Mouse (Mus musculus): ENCODE data around the gene Speer4f2. TPM values are rescaled to one million over a fixed set of nuclear protein-coding genes. Genes with fewer than 3 reads are reported as not detected.

Speer4f2 gene
- polyA plus RNA-seq, 1 experiment from 2014 or later: not detected

- H3K27ac ChIP-seq (replicated peaks; ENCODE audit: low read depth, low read length): no peak overlapping the region
- no peak overlapping the region for H3K9ac ChIP-seq (replicated peaks; ENCODE audit: low read length)
- no peak for ATAC-seq (replicated peaks; ENCODE audit: insufficient number of reproducible peaks, low FRiP score, low TSS enrichment, low read depth)
- H3K4me2 ChIP-seq (ENCODE audit: low read depth, low read length): no peak overlapping the region
- no peaks in the 10 kb centered on the region for H3K9me3 ChIP-seq (replicated peaks; ENCODE audit: control insufficient read depth, low read length)
- no peaks in the 10 kb centered on the region for H3K27me3 ChIP-seq (ENCODE audit: control insufficient read depth, insufficient read depth, low read length)
- no peaks in the 10 kb centered on the region for H3K36me3 ChIP-seq (replicated peaks; ENCODE audit: control insufficient read depth, insufficient read depth, low read depth, low read length)
- H3K4me3 ChIP-seq (ENCODE audit: low read depth, low read length): no peak overlapping the region
- no peak for DNase-seq (ENCODE audit: low spot score)
- WGBS: 88% methylated on average over 14 of the region's 14 CpGs
- no peaks in the 10 kb centered on the region for H3K4me1 ChIP-seq (ENCODE audit: control insufficient read depth, insufficient read depth, low read length)
Observed at GRCm38 (mm10) chr5:17401206-17402077, 28.5 kb downstream of the Speer4f2 start.

GRCm38 (mm10) chr5:17402330-17403125, 29.5 kb downstream of the Speer4f2 start:
- ATAC-seq (replicated peaks; ENCODE audit: insufficient number of reproducible peaks, low FRiP score, low TSS enrichment, low read depth) (no peak), DNase-seq (ENCODE audit: low spot score) (no peak)
- Histone ChIP-seq H3K36me3 (replicated peaks; ENCODE audit: control insufficient read depth, insufficient read depth, low read depth, low read length) (no peaks in the 10 kb centered on the region), H3K27me3 (ENCODE audit: control insufficient read depth, insufficient read depth, low read length) (no peaks in the 10 kb centered on the region), H3K4me1 (ENCODE audit: control insufficient read depth, insufficient read depth, low read length) (no peaks in the 10 kb centered on the region), H3K9ac (replicated peaks; ENCODE audit: low read length) (no peak overlapping the region), H3K4me2 (ENCODE audit: low read depth, low read length) (no peak overlapping the region), H3K27ac (replicated peaks; ENCODE audit: low read depth, low read length) (no peak overlapping the region), H3K4me3 (ENCODE audit: low read depth, low read length) (no peak overlapping the region), H3K9me3 (replicated peaks; ENCODE audit: control insufficient read depth, low read length) (no peaks in the 10 kb centered on the region)
- WGBS: 71% methylated on average over 4 of the region's 4 CpGs

- DNase-seq (ENCODE audit: low spot score) (no peak), ATAC-seq (replicated peaks; ENCODE audit: insufficient number of reproducible peaks, low FRiP score, low TSS enrichment, low read depth) (no peak)
- Histone ChIP-seq H3K4me2 (ENCODE audit: low read depth, low read length) (no peak overlapping the region), H3K9ac (replicated peaks; ENCODE audit: low read length) (no peak overlapping the region), H3K4me1 (ENCODE audit: control insufficient read depth, insufficient read depth, low read length) (no peaks in the 10 kb centered on the region), H3K27ac (replicated peaks; ENCODE audit: low read depth, low read length) (no peak overlapping the region), H3K4me3 (ENCODE audit: low read depth, low read length) (no peak overlapping the region), H3K9me3 (replicated peaks; ENCODE audit: control insufficient read depth, low read length) (no peaks in the 10 kb centered on the region), H3K36me3 (replicated peaks; ENCODE audit: control insufficient read depth, insufficient read depth, low read depth, low read length) (no peaks in the 10 kb centered on the region), H3K27me3 (ENCODE audit: control insufficient read depth, insufficient read depth, low read length) (no peaks in the 10 kb centered on the region)
Observed at GRCm38 (mm10) chr5:17403584-17403983, 30.6 kb downstream of the Speer4f2 start.

GRCm38 (mm10) chr5:17408924-17409660, 36.1 kb downstream of the Speer4f2 start:
- ATAC-seq (replicated peaks; ENCODE audit: insufficient number of reproducible peaks, low FRiP score, low TSS enrichment, low read depth) (no peak), DNase-seq (ENCODE audit: low spot score) (no peak)
- Histone ChIP-seq H3K27me3 (ENCODE audit: control insufficient read depth, insufficient read depth, low read length) (no peaks in the 10 kb centered on the region), H3K9ac (replicated peaks; ENCODE audit: low read length) (no peak overlapping the region), H3K27ac (replicated peaks; ENCODE audit: low read depth, low read length) (no peak overlapping the region), H3K9me3 (replicated peaks; ENCODE audit: control insufficient read depth, low read length) (no peaks in the 10 kb centered on the region), H3K4me1 (ENCODE audit: control insufficient read depth, insufficient read depth, low read length) (no peaks in the 10 kb centered on the region), H3K36me3 (replicated peaks; ENCODE audit: control insufficient read depth, insufficient read depth, low read depth, low read length) (no peaks in the 10 kb centered on the region), H3K4me2 (ENCODE audit: low read depth, low read length) (no peak overlapping the region), H3K4me3 (ENCODE audit: low read depth, low read length) (no peak overlapping the region)
- WGBS: 84% methylated on average over 4 of the region's 4 CpGs

GRCm38 (mm10) chr5:17417201-17417600, 44.2 kb downstream of the Speer4f2 start:
- H3K27me3 ChIP-seq (ENCODE audit: control insufficient read depth, insufficient read depth, low read length): no peaks in the 10 kb centered on the region
- H3K27ac ChIP-seq (replicated peaks; ENCODE audit: low read depth, low read length): no peak overlapping the region
- no peaks in the 10 kb centered on the region for H3K9me3 ChIP-seq (replicated peaks; ENCODE audit: control insufficient read depth, low read length)
- no peak overlapping the region for H3K4me2 ChIP-seq (ENCODE audit: low read depth, low read length)
- H3K36me3 ChIP-seq (replicated peaks; ENCODE audit: control insufficient read depth, insufficient read depth, low read depth, low read length): no peaks in the 10 kb centered on the region
- no peak overlapping the region for H3K4me3 ChIP-seq (ENCODE audit: low read depth, low read length)
- ATAC-seq (replicated peaks; ENCODE audit: insufficient number of reproducible peaks, low FRiP score, low TSS enrichment, low read depth) (no peak), DNase-seq (ENCODE audit: low spot score) (no peak)
- no peak overlapping the region for H3K9ac ChIP-seq (replicated peaks; ENCODE audit: low read length)
- 91% methylated on average over 2 of the region's 2 CpGs for WGBS
- no peaks in the 10 kb centered on the region for H3K4me1 ChIP-seq (ENCODE audit: control insufficient read depth, insufficient read depth, low read length)

GRCm38 (mm10) chr5:17419215-17419820, 46.3 kb downstream of the Speer4f2 start:
- Histone ChIP-seq H3K27ac (replicated peaks; ENCODE audit: low read depth, low read length) (no peak overlapping the region), H3K4me3 (ENCODE audit: low read depth, low read length) (no peak overlapping the region), H3K4me2 (ENCODE audit: low read depth, low read length) (no peak overlapping the region), H3K9me3 (replicated peaks; ENCODE audit: control insufficient read depth, low read length) (no peaks in the 10 kb centered on the region), H3K27me3 (ENCODE audit: control insufficient read depth, insufficient read depth, low read length) (no peaks in the 10 kb centered on the region), H3K4me1 (ENCODE audit: control insufficient read depth, insufficient read depth, low read length) (no peaks in the 10 kb centered on the region), H3K9ac (replicated peaks; ENCODE audit: low read length) (no peak overlapping the region), H3K36me3 (replicated peaks; ENCODE audit: control insufficient read depth, insufficient read depth, low read depth, low read length) (no peaks in the 10 kb centered on the region)
- ATAC-seq (replicated peaks; ENCODE audit: insufficient number of reproducible peaks, low FRiP score, low TSS enrichment, low read depth): peak; percentile 89
- 58% methylated on average over 1 of the region's 1 CpGs for WGBS
- peak; percentile 42 for DNase-seq (ENCODE audit: low spot score)

- ATAC-seq (replicated peaks; ENCODE audit: insufficient number of reproducible peaks, low FRiP score, low TSS enrichment, low read depth): no peak
- no peak for DNase-seq (ENCODE audit: low spot score)
- Histone ChIP-seq H3K4me1 (ENCODE audit: control insufficient read depth, insufficient read depth, low read length) (no peaks in the 10 kb centered on the region), H3K27ac (replicated peaks; ENCODE audit: low read depth, low read length) (no peak overlapping the region), H3K9ac (replicated peaks; ENCODE audit: low read length) (no peak overlapping the region), H3K4me2 (ENCODE audit: low read depth, low read length) (no peak overlapping the region), H3K4me3 (ENCODE audit: low read depth, low read length) (no peak overlapping the region), H3K36me3 (replicated peaks; ENCODE audit: control insufficient read depth, insufficient read depth, low read depth, low read length) (no peaks in the 10 kb centered on the region), H3K9me3 (replicated peaks; ENCODE audit: control insufficient read depth, low read length) (no peaks in the 10 kb centered on the region), H3K27me3 (ENCODE audit: control insufficient read depth, insufficient read depth, low read length) (no peaks in the 10 kb centered on the region)
Observed at GRCm38 (mm10) chr5:17419921-17420320, 46.9 kb downstream of the Speer4f2 start.
